Mouse (Mus musculus) limb, embryonic 10.5 days (tissue): ENCODE data around the gene Sdcbp2. TPM values are rescaled to one million over a fixed set of nuclear protein-coding genes. Genes with fewer than 3 reads are reported as not detected.

Experiments used
- polyA plus RNA-seq: library from polyadenylated mRNA; unstranded; fragments of >200 nt; fragmentation: Nextera tagmentation; extraction: Ambion mirVana; gene quantifications from 2 replicates; pipeline ENCODE4 v1.2.1, GENCODE M21; 2016

The Sdcbp2 gene
- polyA plus RNA-seq, 1 experiment from 2014 or later = 0.73 TPM

Other genes starting within 250 kb of the Sdcbp2 start
- not detected in 2 replicates for gene 4921509C19Rik, start 96.5 kb upstream of the Sdcbp2 start, polyA plus RNA-seq
- 321 and 325 TPM in 2 replicates for gene Nsfl1c, start 78.4 kb upstream of the Sdcbp2 start, polyA plus RNA-seq
- gene Fkbp1a, start 30.1 kb upstream of the Sdcbp2 start, polyA plus RNA-seq = 543 and 621 TPM in 2 replicates
- 0.14 and 0.30 TPM in 2 replicates for gene Snph, start 60.0 kb downstream of the Sdcbp2 start, polyA plus RNA-seq
- gene Rad21l, start 95.9 kb downstream of the Sdcbp2 start, polyA plus RNA-seq = not detected in 2 replicates
- gene Tmem74b, start 129.4 kb downstream of the Sdcbp2 start, polyA plus RNA-seq = 2.3 and 2.8 TPM in 2 replicates
- 60.6 and 60.8 TPM in 2 replicates for gene Psmf1, start 171.6 kb downstream of the Sdcbp2 start, polyA plus RNA-seq